Mouse (Mus musculus) forebrain, embryonic 16.5 days (tissue): ENCODE results near the gene Jpt2. TPM values are rescaled to one million over a fixed set of nuclear protein-coding genes. Genes with fewer than 3 reads are reported as not detected.

ENCODE experiments used
- ATAC-seq: fragments of 200-750 bp; cut with Nextera tagmentation; 2 replicates; pipeline ENCODE4 v1.8.0; 2017; ENCODE audit warnings: mild to moderate bottlenecking, moderate library complexity
- H3K27ac ChIP-seq: fragments of 300-500 bp; sonication (generic); 2 replicates; pipeline ENCODE4 v1.5.1; 2014; ENCODE audit warnings: low read length, control low read depth
- H3K27me3 ChIP-seq: fragments of 300-500 bp; sonication (generic); replicated peaks from 2 replicates; pipeline ENCODE4 v1.6.1; 2014; ENCODE audit warnings: low read length; ENCODE audit not compliant: control insufficient read depth, insufficient read depth
- H3K36me3 ChIP-seq: fragments of 300-500 bp; sonication (generic); 2 replicates; pipeline ENCODE4 v1.6.1; 2014; ENCODE audit not compliant: control insufficient read depth, insufficient read depth
- H3K4me1 ChIP-seq: fragments of 300-500 bp; sonication (generic); replicated peaks from 2 replicates; pipeline ENCODE4 v1.6.1; 2014; ENCODE audit warnings: low read length; ENCODE audit not compliant: control insufficient read depth, insufficient read depth
- H3K4me2 ChIP-seq: fragments of 300-500 bp; sonication (generic); 2 replicates; pipeline ENCODE4 v1.6.1; 2014; ENCODE audit warnings: mild to moderate bottlenecking, low read length, control low read depth
- H3K4me3 ChIP-seq: fragments of 300-500 bp; sonication (generic); replicated peaks from 2 replicates; pipeline ENCODE4 v1.5.1; 2014; ENCODE audit warnings: mild to moderate bottlenecking, low read length, control low read depth
- H3K9ac ChIP-seq: fragments of 300-500 bp; sonication (generic); replicated peaks from 2 replicates; pipeline ENCODE4 v1.6.1; 2014; ENCODE audit warnings: low read depth, low read length, control low read depth
- H3K9me3 ChIP-seq: fragments of 300-500 bp; sonication (generic); 2 replicates; pipeline ENCODE4 v1.6.1; 2016; ENCODE audit warnings: low read length; ENCODE audit not compliant: control insufficient read depth
- WGBS: fragments of 180-500 bp; shearing (Covaris S2); extraction: QIAGEN DNeasy Blood & Tissue Kit; methylation state at CpG from one replicate; pipeline ENCODE4 v1.1.7; 2014; 5-methylcytosine and 5-hydroxymethylcytosine counted together
- polyA plus RNA-seq: library from polyadenylated mRNA; unstranded; fragments of >200 nt; fragmentation: Nextera tagmentation; extraction: Ambion mirVana; gene quantifications from 2 replicates; pipeline ENCODE4 v1.2.1, GENCODE M21; 2015

Gene Jpt2
- polyA plus RNA-seq, 1 experiment from 2014 or later = 99.1 TPM

GRCm38 (mm10) chr17:24892785-24893184 lies 67.7 kb downstream of the Jpt2 start:
- Histone ChIP-seq H3K36me3 (peaks cover 22% of the 10 kb centered on the region), H3K27ac (no peak overlapping the region), H3K9ac (no peak overlapping the region), H3K9me3 (no peaks in the 10 kb centered on the region), H3K27me3 (no peaks in the 10 kb centered on the region), H3K4me2 (no peak overlapping the region), H3K4me1 (peaks cover 34% of the 10 kb centered on the region), H3K4me3 (no peak overlapping the region)
- ATAC-seq = no peak
- WGBS = 87% methylated on average over 12 of the region's 12 CpGs

GRCm38 (mm10) chr17:24891321-24891720 lies 69.2 kb downstream of the Jpt2 start:
- Histone ChIP-seq H3K27ac (no peak overlapping the region), H3K4me3 (no peak overlapping the region), H3K36me3 (peaks cover 22% of the 10 kb centered on the region), H3K27me3 (no peaks in the 10 kb centered on the region), H3K4me1 (peaks cover 31% of the 10 kb centered on the region), H3K4me2 (no peak overlapping the region), H3K9me3 (no peaks in the 10 kb centered on the region), H3K9ac (no peak overlapping the region)
- WGBS = 84% methylated on average over 13 of the region's 13 CpGs
- no peak for ATAC-seq

- H3K27me3 ChIP-seq = no peaks in the 10 kb centered on the region
- H3K9me3 ChIP-seq = no peaks in the 10 kb centered on the region
- H3K4me2 ChIP-seq = no peak overlapping the region
- no peak overlapping the region for H3K27ac ChIP-seq
- no peak for ATAC-seq
- no peak overlapping the region for H3K9ac ChIP-seq
- H3K36me3 ChIP-seq = peaks cover 22% of the 10 kb centered on the region
- no peak overlapping the region for H3K4me3 ChIP-seq
- 86% methylated on average over 19 of the region's 19 CpGs for WGBS
- peaks cover 28% of the 10 kb centered on the region for H3K4me1 ChIP-seq
Observed at GRCm38 (mm10) chr17:24890151-24891092, 70.1 kb downstream of the Jpt2 start.

GRCm38 (mm10) chr17:24888862-24889261 lies 71.6 kb downstream of the Jpt2 start:
- no peak for ATAC-seq
- 92% methylated on average over 3 of the region's 3 CpGs for WGBS

More at GRCm38 (mm10) chr17:24888862-24889261, 71.6 kb downstream of the Jpt2 start:
- H3K4me3 ChIP-seq = no peak overlapping the region
- H3K4me2 ChIP-seq = no peak overlapping the region
- H3K27ac ChIP-seq = no peak overlapping the region
- H3K9ac ChIP-seq = no peak overlapping the region
- H3K4me1 ChIP-seq = peaks cover 26% of the 10 kb centered on the region
- peaks cover 22% of the 10 kb centered on the region for H3K36me3 ChIP-seq
- H3K9me3 ChIP-seq = no peaks in the 10 kb centered on the region
- H3K27me3 ChIP-seq = no peaks in the 10 kb centered on the region

Other genes starting within 250 kb of the Jpt2 start
- not detected in 2 replicates for gene Rnf151, start 242.6 kb downstream of the Jpt2 start, polyA plus RNA-seq
- gene Rps2, start 242.6 kb downstream of the Jpt2 start, polyA plus RNA-seq = 787 and 797 TPM in 2 replicates
- 220 and 233 TPM in 2 replicates for gene Ndufb10, start 236.2 kb downstream of the Jpt2 start, polyA plus RNA-seq
- not detected in 2 replicates for gene Rpl3l, start 232.9 kb downstream of the Jpt2 start, polyA plus RNA-seq
- 20.0 and 21.1 TPM in 2 replicates for gene Msrb1, start 224.0 kb downstream of the Jpt2 start, polyA plus RNA-seq
- gene Hs3st6, start 207.7 kb downstream of the Jpt2 start, polyA plus RNA-seq = 0.32 TPM in 1 of 2 replicates, not detected in the other
- not detected in 2 replicates for gene Meiob, start 156.4 kb downstream of the Jpt2 start, polyA plus RNA-seq
- gene Hagh, start 120.5 kb downstream of the Jpt2 start, polyA plus RNA-seq = 40.2 and 50.1 TPM in 2 replicates
- 14.4 and 17.8 TPM in 2 replicates for gene Fahd1, start 110.3 kb downstream of the Jpt2 start, polyA plus RNA-seq
- 0.19 TPM in 1 of 2 replicates, not detected in the other for gene Igfals, start 94.7 kb downstream of the Jpt2 start, polyA plus RNA-seq
- gene Nubp2, start 74.3 kb downstream of the Jpt2 start, polyA plus RNA-seq = 66.8 and 71.1 TPM in 2 replicates
- gene Spsb3, start 74.0 kb downstream of the Jpt2 start, polyA plus RNA-seq = 82.1 and 86.8 TPM in 2 replicates
- 32.4 and 35.7 TPM in 2 replicates for gene Eme2, start 65.6 kb downstream of the Jpt2 start, polyA plus RNA-seq
- 72.3 and 79.8 TPM in 2 replicates for gene Mrps34, start 65.6 kb downstream of the Jpt2 start, polyA plus RNA-seq
- gene Nme3, start 64.2 kb downstream of the Jpt2 start, polyA plus RNA-seq = 63.4 and 76.1 TPM in 2 replicates
- 100 and 114 TPM in 2 replicates for gene Mapk8ip3, start 23.7 kb downstream of the Jpt2 start, polyA plus RNA-seq
- gene Cramp1l, start 55.1 kb upstream of the Jpt2 start, polyA plus RNA-seq = 5.9 and 6.8 TPM in 2 replicates
- gene Ift140, start 55.4 kb upstream of the Jpt2 start, polyA plus RNA-seq = 26.6 and 28.4 TPM in 2 replicates
- gene Tmem204, start 122.9 kb upstream of the Jpt2 start, polyA plus RNA-seq = 12.0 and 12.5 TPM in 2 replicates
- 47.0 and 62.9 TPM in 2 replicates for gene Telo2, start 155.3 kb upstream of the Jpt2 start, polyA plus RNA-seq
- gene Ptx4, start 160.1 kb upstream of the Jpt2 start, polyA plus RNA-seq = not detected in 2 replicates
- 30.2 and 34.3 TPM in 2 replicates for gene Clcn7, start 172.7 kb upstream of the Jpt2 start, polyA plus RNA-seq
- not detected in 2 replicates for gene Ccdc154, start 201.8 kb upstream of the Jpt2 start, polyA plus RNA-seq
- not detected in 2 replicates for gene Gm38655, start 214.8 kb upstream of the Jpt2 start, polyA plus RNA-seq
- 37.2 and 38.4 TPM in 2 replicates for gene BC003965, start 223.9 kb upstream of the Jpt2 start, polyA plus RNA-seq
- gene Unkl, start 227.7 kb upstream of the Jpt2 start, polyA plus RNA-seq = 15.0 and 15.2 TPM in 2 replicates